Mouse (Mus musculus): Measurements from ENCODE around the gene Efemp2.

Gene Efemp2

DNA sequence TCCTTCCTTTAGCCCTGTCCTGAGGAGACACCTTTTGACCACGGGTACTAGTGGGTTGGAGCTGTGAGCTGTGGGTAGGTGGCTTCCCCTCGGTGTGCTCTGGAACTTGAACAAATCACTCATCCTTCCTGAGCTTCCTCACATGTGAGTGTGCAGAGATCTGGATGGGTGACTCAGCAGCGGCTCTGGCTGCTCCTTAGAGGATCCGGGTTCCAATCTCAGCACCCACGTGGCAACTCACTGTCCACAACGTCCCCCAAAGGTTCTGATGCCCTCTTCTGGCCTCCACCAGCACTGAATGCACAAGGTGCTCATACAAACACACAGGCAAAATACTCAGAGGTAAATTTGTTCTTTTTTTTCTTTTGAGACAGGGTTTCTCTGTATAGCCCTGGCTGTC is 22.0 kb upstream of the Efemp2 start:
- in situ Hi-C loops (cut with MboI, MseI), result no loop called here

DNA sequence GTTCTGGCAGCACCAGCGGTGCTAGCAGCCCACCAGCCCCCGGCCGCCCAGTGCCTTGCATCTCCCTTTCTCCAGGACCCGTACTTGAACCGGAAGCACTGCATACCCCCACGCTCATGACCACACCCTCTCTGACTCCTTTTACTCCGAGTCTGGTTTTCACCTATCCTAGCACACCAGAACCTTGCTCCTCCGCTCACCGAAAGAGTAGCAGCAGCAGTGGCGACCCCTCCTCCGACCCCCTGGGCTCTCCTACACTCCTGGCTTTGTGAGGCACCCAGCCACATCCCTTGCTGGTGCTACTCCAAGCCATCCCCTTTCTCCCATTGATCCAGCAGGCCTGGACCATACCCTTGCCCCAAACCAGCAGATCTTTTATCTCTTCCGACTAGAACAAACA is 18.7 kb upstream of the Efemp2 start:
- in situ Hi-C loops (cut with MboI, MseI), result no loop called here

DNA sequence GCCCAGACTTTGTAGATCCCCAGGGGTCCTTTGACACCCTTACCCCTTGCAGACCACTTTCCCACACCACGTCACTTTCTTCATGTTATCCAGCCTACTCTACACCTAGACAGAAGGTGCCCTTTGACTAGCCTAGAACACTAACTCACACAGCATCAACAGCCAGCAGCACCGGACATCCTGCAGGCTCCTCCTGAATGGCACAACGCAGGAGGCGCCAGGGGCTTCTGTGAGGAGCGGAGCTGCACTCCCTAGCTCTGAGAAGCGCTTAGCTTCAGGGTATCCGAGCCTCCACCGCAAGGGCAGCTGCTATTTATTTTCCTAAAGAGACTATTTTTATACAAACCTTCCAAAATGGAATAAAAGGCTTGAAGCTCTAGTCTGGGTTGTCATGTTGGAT is 18.2 kb upstream of the Efemp2 start:
- in situ Hi-C loops (cut with MboI, MseI), result no loop called here

DNA sequence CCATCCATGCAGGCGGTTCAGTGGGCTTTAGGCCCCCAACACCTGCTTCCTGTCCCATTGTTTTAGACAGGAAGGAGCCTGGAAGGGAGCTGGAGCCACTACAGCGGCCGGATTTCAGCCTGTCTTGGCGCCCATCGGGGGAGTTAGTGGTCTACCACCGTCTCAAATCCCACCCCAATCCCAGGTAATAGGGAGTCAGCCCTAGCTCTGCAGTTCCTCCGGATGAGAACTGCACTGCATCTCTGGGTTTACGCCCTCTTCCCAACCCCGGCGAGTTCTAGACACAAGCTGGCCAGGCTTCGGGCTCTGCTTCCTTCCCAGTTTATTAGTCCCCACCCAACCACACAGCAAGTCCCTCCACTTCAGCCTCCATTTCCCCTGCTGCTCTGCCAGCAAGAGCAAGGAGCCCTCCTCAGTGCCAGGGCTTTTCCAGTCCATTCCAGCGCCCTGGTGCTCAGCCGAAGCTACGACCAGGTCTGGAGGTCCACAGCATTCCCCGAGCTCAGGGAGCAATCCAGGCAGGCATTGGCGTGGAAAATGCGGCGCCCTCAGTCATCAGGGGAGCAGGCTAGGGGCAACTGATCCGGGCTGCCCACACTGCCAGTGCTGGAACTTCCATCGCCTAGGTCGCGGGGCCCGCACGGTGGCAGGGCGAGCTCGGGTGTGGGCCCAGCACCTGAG is 17.4 kb upstream of the Efemp2 start:
- in situ Hi-C loops (cut with MboI, MseI), result no loop called here

DNA sequence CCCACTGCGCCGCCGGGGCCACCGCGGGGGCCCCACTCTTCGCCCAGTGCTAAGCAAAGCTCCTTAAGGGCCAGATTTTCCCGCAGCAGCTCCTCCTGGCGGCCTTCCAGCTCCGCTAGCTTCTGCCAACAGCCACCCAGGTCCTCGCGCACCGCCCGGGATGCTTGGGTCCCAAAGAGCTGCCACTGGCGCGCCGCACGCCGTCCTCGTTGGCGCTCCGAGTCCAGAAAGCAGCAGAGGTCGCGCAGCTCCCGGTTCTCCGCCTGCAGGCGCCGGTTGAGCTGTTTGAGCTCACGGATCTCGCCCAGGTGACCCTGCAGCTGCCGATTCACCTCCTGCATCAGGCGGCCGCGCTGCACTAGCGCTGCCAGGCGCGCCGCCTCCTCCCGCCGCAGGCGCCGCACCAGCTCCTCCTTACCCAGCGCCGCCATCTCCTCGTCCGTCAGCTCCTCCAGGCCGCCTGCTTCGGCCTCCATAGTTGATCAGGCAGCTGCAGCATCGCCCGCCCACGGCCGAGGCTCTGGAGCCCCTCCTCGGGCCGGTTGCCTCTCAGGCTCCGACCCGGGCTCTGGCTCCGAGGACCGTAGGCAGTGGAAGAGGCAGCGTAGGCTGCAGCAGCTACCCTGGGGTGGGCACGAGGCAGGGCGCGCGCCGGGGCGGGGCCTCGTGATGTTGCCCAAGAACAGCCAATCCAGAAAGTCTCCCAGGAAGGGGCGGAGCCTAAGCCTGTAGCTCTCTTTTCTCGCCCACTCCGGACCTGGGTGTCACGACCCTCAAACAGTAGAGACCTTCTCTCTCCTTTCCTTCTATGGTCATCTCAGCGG is 16.6 kb upstream of the Efemp2 start:
- in situ Hi-C loops (cut with MboI, MseI), result no loop called here

DNA sequence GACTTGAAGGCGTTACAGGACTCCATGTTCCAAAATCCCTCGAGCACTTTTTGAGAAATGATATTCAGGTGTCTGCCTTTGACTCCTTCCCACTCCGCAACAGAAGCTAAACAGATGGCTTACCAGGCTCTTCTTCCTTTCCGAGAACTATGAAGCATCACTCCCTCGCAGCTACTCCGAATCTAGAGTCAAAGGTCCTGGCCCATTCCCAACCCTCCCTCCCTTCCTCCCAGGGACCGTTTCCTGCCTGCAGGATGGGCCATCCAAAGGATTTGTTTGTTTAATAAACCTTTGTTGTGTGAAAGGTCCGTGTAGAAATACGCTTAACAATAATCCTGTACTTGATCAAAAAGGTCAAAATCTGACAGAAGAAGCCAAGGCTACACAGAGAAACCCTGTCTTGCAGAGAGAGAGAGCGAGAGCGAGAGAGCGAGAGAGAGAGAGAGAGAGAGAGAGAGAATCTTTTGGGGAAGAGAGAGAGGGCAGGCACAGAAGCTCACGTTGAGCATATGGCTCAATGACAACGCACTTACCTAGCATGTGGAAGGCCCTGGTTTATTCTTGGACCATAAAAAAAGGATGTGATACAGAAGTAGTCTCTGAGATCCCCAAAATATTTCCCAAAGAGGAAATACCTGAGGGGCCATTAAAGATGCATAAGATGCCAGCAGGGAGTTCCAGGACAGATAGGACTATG is 15.9 kb upstream of the Efemp2 start, which contains the start of gene Ccdc85b:
TSS of gene Ccdc85b (minus strand) at position 149 of the 697 bp plus-strand sequence.
- in situ Hi-C loops (cut with MboI, MseI), result no loop called here

DNA sequence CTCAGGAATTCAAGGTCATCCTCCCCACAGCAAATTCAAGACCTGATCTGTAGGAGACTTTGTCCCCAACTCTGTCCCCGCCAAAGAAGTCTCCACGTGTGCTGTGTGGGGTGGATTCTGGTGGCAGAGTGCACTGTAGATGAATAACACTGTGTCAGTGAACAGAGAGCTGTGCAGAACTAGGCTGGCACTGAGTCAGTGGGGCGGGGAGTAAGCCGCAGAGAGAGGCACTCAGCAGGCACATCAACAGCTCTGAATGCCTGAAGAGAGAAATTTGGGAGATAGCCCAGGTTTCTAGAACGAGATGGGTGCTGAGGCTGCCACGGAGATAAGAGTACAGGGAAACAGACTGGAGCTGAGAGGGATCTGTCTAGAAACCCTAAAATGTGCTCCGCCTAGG is 14.7 kb upstream of the Efemp2 start:
- in situ Hi-C loops (cut with MboI, MseI), result no loop called here

DNA sequence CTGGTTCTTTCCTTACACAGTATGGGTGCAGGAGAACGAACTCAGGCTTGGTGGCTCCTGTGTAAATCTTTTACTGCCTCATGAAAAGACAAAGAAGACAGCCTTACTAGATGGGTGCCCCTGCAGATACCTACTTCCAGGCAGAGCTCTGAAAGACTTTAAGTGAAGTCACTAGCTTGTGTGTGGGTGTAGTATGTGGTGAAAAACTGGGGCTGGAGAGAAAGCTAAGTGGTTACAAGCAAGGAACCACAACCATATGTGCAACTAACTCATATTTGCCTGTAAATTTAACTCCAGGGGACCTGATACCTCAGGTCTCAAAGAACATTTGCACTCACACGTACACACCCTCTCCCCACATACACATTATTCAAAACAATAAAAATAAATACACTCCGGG is 13.9 kb upstream of the Efemp2 start:
- in situ Hi-C loops (cut with MboI, MseI), result no loop called here

DNA sequence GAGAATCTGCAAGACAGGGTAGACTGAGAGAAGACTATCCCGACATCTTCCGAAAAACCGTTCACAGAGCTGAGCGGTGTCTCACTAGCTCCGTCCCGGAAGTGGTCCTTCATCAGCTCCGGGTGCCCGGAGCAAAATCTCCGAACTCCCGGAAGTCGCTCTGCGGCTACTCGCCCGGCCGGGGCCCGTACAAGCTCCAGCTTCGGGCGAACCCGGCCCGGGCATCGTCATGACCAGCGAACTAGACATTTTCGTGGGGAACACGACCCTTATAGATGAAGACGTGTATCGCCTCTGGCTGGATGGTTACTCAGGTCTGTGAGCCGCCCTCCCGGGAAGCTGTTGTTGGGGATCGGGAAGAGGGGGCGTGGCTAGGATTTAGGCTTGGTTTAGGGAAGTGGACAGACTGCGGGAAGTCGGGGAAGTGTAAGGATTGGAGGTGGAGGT is 13.3 kb upstream of the Efemp2 start, which contains the start of gene Fibp:
TSS of gene Fibp (plus strand) at position 151 of the 447 bp plus-strand sequence.
- in situ Hi-C loops (cut with MboI, MseI), result no loop called here

DNA sequence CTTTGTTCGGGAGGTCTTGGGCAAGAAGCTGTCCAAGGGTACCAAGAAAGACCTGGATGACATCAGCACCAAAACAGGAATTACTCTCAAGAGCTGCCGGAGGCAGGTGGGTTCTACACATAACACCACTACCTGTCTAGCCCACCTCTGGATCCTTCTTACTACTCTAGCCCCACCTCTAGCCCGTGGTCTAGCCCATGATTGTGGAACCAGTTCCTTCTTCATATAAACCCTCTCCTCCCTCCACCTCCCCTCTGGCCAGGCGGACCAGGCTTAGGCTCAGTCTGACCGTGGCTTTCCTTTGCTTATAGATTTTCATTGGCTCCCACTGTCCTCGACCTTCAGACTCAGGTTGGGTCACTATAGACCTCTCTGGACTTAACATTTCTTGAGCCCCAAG is 12.3 kb upstream of the Efemp2 start:
- in situ Hi-C loops (cut with MboI, MseI), result no loop called here

DNA sequence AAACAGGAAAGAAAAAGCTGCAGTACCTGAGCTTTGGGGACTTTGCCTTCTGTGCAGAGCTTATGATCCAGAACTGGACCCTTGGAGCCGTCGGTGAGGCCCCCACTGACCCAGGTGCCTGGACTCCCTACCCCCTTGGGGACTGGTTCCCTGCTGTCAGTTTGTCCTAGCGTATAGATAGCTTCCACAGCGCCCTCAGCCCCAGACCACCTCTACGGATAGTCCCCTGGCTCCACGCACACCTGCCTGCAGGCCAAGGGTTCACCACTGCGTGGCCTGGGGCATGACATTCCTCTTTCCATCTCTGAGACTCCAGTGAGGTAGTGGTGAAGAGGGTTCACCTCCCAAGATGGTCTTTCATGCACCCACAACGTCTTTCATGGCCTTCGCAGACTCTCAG is 10.5 kb upstream of the Efemp2 start:
- in situ Hi-C loops (cut with MboI, MseI), result no loop called here

DNA sequence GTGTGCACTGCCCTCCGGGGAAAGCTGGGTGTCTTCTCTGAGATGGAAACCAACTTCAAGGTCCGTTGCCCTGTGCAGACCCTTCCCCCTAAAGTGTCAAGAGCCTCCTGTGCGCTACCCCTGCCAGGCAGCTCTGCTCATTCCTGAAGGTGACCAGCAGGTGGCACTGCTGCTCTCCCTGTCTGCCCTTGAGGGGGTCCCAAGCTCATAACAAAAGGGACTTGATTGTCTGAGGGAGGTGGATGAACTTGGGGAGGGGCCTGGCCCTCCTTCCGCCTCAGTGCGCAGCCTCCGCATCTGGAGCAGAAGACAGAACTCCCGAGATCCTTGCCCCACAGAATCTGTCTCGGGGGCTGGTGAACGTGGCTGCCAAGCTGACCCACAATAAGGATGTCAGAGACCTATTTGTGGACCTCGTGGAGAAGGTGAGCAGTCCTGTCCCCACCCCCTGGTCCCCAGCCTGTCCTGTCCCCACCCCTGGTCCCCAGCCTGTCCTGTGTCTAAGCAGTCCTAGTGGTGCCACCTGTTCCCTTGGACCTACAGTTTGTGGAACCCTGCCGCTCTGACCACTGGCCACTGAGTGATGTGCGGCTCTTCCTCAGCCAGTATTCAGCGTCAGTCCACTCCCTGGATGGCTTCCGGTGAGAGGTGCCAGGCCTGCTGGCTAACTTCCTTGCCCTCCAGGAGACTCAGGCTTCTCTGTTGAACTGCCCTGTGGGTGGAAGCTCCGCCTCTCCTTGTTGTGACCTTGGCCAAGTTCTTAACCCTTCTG is 9.8 kb upstream of the Efemp2 start:
- in situ Hi-C loops (cut with MboI, MseI), result no loop called here

DNA sequence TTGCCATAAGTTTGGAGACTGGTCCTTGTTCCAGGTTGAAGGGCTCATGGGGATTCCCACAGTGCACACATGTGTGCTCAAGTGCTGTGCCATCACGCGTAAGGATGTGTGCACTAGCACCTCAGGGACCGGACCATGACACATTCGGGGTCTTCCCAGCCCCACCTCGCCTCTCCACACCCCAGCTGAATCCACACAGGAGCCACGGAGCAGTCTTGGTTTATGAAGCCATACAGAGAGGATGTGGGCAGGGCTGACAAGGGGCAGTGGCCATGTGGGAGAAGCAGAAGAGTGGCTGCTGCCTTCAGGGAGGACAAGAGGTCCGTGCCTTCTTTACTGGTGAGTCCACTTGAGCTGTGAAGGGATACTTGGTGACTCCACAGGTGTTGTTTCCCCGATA is 8.7 kb upstream of the Efemp2 start:
- in situ Hi-C loops (cut with MboI, MseI), result no loop called here

DNA sequence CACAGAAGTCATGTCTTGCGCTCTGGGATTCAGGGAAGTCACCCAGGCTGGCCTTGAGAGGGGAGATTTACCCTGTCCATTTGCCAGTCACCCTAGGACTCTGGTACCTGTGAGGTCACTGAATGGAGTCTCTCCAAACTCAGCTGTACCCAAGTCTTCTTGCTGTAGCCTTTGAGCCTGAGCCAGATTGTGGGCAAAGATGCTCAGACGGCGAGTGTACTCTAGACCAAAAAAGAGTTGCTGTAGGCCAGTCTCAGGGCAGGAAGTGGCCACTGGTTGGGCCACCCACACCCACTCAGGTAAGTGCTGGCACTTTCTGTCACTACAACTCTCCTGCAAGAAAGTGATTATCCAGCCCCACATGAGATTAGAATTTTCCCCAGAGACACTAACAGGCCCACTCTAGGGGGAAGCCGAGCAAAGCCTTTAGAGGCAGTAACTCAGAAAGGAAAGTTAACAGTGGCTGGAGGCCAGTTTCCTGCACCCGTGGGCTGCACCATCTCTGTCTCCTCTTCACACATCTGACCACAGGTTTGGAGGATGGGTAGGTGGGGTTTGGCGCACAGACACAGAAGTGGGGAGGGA is 6.7 kb upstream of the Efemp2 start:
- in situ Hi-C loops (cut with MboI, MseI), result no loop called here

DNA sequence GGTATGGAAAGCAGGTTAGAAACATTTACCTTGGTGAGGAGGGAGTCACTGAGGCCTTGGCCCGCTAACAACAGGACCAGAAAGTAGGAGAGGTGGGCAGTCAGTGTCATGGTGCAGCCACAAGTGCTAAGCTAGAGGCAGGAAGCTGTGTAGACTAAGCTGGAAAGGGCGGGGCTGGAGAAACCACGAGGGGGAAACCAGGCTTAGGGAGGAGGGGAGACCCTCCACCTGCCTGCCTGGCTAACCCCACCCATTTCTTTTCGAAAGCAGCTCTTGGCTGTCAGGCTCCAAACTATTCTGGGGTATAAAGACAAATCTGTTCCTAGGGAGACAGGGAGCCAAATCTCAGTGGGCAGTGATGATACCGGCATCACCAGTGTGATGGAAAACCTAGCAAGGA is 5.4 kb upstream of the Efemp2 start, which contains the start of gene Ctsw:
TSS of gene Ctsw (minus strand) at position 134 of the 400 bp plus-strand sequence.
- in situ Hi-C loops (cut with MboI, MseI), result no loop called here

DNA sequence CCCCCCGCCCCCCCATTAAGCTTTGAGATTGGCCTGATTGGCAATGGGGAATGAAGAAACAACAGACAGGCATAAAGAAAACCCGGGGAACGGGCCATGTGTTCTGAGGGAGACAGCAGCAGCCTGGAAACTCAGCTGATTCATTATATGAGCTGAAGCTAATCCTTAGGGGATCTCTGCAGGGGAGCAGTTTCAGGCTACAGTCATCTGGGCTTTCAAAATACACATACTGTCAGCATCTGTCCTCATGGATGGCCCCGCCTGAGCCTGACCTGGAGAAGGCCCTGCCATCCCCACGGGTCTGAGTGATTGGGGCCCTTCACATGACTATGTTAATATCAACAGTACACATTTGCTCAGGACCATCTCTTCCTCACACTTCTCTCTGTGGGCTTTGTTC is 1.9 kb upstream of the Efemp2 start:
- in situ Hi-C loops (cut with MboI, MseI), result no loop called here

DNA sequence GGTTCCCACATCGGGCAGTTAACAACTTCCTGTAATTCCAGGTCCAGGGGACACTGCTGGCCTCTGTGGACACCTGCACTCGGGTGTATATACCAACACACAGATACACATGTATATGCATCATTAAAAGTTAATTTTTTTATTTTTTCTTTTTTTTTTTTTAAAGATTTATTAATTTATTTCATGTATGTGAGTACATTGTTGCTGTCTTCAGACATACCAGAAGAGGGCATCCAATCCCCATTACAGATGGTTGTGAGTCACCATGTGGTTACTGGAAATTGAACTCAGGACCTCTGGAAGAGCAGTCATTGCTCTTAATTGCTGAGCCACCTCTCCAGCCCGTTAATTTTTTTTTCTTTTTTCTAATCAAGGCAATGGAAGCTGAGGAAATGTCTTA is 897 bp upstream of the Efemp2 start:
- in situ Hi-C loops (cut with MboI, MseI), result no loop called here

DNA sequence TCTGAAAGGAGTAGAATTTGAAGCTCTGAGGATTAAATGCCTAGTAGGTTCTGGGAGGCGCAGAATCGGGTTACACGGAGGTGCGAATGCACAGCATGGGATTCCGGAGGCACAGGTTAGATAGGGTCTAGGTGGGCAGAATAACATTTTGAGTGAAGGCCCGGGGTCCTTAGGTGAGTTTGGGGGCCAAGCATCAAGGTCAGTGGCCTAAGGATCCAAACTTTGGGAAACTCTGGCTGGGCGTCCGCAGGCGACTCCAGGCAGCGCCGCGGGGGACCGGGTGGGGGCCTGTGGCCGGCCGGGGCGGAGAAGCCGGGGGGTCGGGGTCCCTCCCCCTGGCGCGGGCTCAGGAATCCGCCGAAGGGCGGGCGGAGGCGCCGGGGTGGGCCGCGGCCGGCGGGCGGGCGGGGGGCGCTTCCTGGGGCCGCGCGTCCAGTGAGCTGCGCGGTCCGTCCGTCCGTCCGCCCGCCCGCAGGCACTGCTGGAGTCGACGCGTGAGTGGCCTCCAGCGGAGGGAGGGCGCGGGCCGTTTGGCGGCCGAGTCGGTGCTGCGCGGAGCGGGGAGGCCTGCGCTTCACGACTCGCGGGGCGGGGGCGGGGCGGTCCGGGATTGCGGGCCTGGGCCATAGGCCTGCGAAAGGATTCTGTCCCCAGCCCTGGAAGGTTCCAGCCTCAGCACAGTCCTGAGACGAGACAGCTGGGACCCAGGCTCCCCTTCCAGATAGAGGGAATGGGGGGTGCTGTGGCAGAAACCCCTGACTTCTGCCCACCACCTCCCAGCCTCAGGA is 721 bp downstream of the Efemp2 start:
- in situ Hi-C loops (cut with MboI, MseI), result no loop called here

DNA sequence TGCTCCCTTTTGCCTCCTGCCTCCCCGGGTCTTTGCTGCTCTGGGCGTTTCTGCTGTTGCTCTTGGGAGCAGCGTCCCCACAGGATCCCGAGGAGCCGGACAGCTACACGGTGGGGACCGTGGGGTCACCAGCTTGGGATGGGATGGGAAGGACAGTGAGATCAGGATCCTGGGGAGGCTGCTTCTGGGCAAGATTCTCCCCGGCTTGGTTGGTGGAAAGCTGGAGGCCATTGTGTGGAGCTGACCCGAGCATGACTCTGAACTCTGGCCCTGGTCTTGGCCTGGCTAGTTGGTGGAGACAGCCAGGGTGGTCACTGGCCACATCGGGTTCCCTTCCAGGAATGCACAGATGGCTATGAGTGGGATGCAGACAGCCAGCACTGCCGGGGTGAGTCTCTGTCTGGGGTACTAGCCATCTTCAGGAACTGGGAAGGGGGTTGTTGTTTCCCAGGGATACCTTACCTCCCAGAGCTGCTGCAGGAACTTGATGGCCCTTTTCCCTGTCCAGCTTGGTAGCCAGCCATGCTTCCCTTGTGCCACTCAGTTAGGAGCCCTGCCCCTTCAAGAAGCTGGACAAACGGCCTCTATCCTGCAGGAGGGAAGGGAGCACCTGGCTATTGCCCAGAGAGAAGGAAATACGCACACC is 1.4 kb downstream of the Efemp2 start:
- in situ Hi-C loops (cut with MboI, MseI), result no loop called here

Data from regulatory T cell (primary cell).